Mouse (Mus musculus) heart, embryonic 13.5 days (tissue): ENCODE measurements at regions not wholly inside any gene's neighbourhood (a gene's known extent, or its start where the extent isn't known, plus 50 kb on each side); places are given as distances from the start of the nearest gene placed in this dataset.

Source experiments
- ATAC-seq: fragments of 200-750 bp; cut with Nextera tagmentation; 2 replicates; pipeline ENCODE4 v1.8.0; 2017; ENCODE audit warnings: moderate TSS enrichment; ENCODE audit not compliant: insufficient number of reproducible peaks, low FRiP score, low TSS enrichment; ENCODE audit errors: extremely low read depth
- H3K27ac ChIP-seq: fragments of 300-500 bp; sonication (generic); replicated peaks from 2 replicates; pipeline ENCODE4 v1.5.1; 2015; ENCODE audit warnings: moderate library complexity, mild to moderate bottlenecking, inconsistent platforms
- H3K27me3 ChIP-seq: fragments of 300-500 bp; sonication (generic); replicated peaks from 2 replicates; pipeline ENCODE4 v1.6.1; 2015; ENCODE audit warnings: mild to moderate bottlenecking, inconsistent platforms
- H3K36me3 ChIP-seq: fragments of 300-500 bp; sonication (generic); 2 replicates; pipeline ENCODE4 v1.6.1; 2015; ENCODE audit warnings: mild to moderate bottlenecking, inconsistent platforms
- H3K4me1 ChIP-seq: fragments of 300-500 bp; sonication (generic); 2 replicates; pipeline ENCODE4 v1.6.1; 2015; ENCODE audit warnings: inconsistent platforms
- H3K4me2 ChIP-seq: fragments of 300-500 bp; sonication (generic); 2 replicates; pipeline ENCODE4 v1.6.1; 2015; ENCODE audit warnings: inconsistent platforms, mild to moderate bottlenecking, moderate library complexity
- H3K4me3 ChIP-seq: fragments of 300-500 bp; sonication (generic); 2 replicates; pipeline ENCODE4 v1.5.1; 2015; ENCODE audit warnings: moderate library complexity, mild to moderate bottlenecking, inconsistent platforms
- H3K9ac ChIP-seq: fragments of 300-500 bp; sonication (generic); 2 replicates; pipeline ENCODE4 v1.6.1; 2015; ENCODE audit warnings: inconsistent platforms, mild to moderate bottlenecking, moderate library complexity
- H3K9me3 ChIP-seq: fragments of 300-500 bp; sonication (generic); 2 replicates; pipeline ENCODE4 v1.6.1; 2016; ENCODE audit warnings: inconsistent platforms
- WGBS: fragments of 180-500 bp; shearing (Covaris S2); methylation state at CpG from one replicate; pipeline ENCODE4 v1.1.7; 2015; ENCODE audit warnings: mixed read lengths; 5-methylcytosine and 5-hydroxymethylcytosine counted together

GRCm38 (mm10) chr4:81744629-81745509, 302.3 kb upstream of the Mpdz start:
- Histone ChIP-seq H3K4me3 (no peak overlapping the region), H3K4me1 (peaks cover 23% of the 10 kb centered on the region), H3K9me3 (no peaks in the 10 kb centered on the region), H3K36me3 (no peaks in the 10 kb centered on the region), H3K9ac (peak overlapping the region; percentile 33; the same call in 1 of the 2 replicates), H3K4me2 (peak overlapping the region; percentile 37), H3K27me3 (no peaks in the 10 kb centered on the region), H3K27ac (peak overlapping the region; percentile 81)
- WGBS = 35% methylated on average over 18 of the region's 18 CpGs
- peak; percentile 37; the same call in 1 of the 2 replicates for ATAC-seq

GRCm38 (mm10) chr4:81743978-81744628, 301.5 kb upstream of the Mpdz start:
- 24% methylated on average over 8 of the region's 8 CpGs for WGBS
- peak overlapping the region; percentile 81 for H3K27ac ChIP-seq
- no peaks in the 10 kb centered on the region for H3K27me3 ChIP-seq
- H3K4me1 ChIP-seq = peaks cover 23% of the 10 kb centered on the region
- no peaks in the 10 kb centered on the region for H3K9me3 ChIP-seq
- H3K4me3 ChIP-seq = no peak overlapping the region
- H3K4me2 ChIP-seq = peak overlapping the region; percentile 24
- H3K36me3 ChIP-seq = no peaks in the 10 kb centered on the region
- peak overlapping the region; percentile 33 for H3K9ac ChIP-seq
- no peak for ATAC-seq

GRCm38 (mm10) chr4:81742536-81743459, 300.2 kb upstream of the Mpdz start:
- Histone ChIP-seq H3K4me1 (peaks cover 23% of the 10 kb centered on the region), H3K36me3 (no peaks in the 10 kb centered on the region), H3K4me2 (no peak overlapping the region), H3K27me3 (no peaks in the 10 kb centered on the region), H3K27ac (no peak overlapping the region), H3K9me3 (no peaks in the 10 kb centered on the region), H3K4me3 (no peak overlapping the region), H3K9ac (no peak overlapping the region)
- ATAC-seq = no peak
- 48% methylated on average over 4 of the region's 4 CpGs for WGBS

GRCm38 (mm10) chr4:81734391-81734790, 291.8 kb upstream of the Mpdz start:
- H3K4me2 ChIP-seq = no peak overlapping the region
- H3K9ac ChIP-seq = no peak overlapping the region
- H3K27me3 ChIP-seq = no peaks in the 10 kb centered on the region
- no peaks in the 10 kb centered on the region for H3K9me3 ChIP-seq
- ATAC-seq = no peak
- no peaks in the 10 kb centered on the region for H3K36me3 ChIP-seq
- no peak overlapping the region for H3K4me3 ChIP-seq
- H3K4me1 ChIP-seq = no peaks in the 10 kb centered on the region
- H3K27ac ChIP-seq = no peak overlapping the region
- WGBS = 91% methylated on average over 2 of the region's 2 CpGs

DNA sequence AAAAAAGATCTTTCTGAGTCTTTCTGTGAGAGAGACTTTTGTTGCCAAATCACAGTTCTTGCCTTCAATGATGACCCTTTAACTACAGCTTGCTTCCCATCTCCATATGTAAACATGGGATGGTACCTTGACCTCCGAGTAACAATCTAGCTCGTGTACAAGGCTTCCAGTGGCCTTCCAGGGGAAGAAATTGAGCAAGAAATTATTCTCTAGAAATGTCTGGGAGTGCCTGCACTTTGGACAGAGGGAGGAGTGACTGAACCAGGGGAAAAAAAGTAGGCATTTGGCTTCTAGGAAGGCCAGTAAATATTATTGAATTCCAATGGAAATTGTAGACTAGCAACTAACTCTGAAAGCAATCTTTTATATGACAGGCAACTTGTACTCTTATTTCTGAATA, 287.8 kb upstream of the Mpdz start:
- Histone ChIP-seq H3K4me1 (peaks cover 26% of the 10 kb centered on the region), H3K9ac (no peak overlapping the region), H3K4me3 (no peak overlapping the region), H3K36me3 (no peaks in the 10 kb centered on the region), H3K9me3 (no peaks in the 10 kb centered on the region), H3K4me2 (no peak overlapping the region), H3K27me3 (no peaks in the 10 kb centered on the region), H3K27ac (no peak overlapping the region)
- WGBS = 74% methylated on average over 2 of the region's 2 CpGs
- no peak for ATAC-seq

GRCm38 (mm10) chr4:81728961-81729360, 286.3 kb upstream of the Mpdz start:
- 44% methylated on average over 3 of the region's 3 CpGs for WGBS
- H3K27ac ChIP-seq = no peak overlapping the region
- no peak overlapping the region for H3K9ac ChIP-seq
- ATAC-seq = no peak
- no peaks in the 10 kb centered on the region for H3K27me3 ChIP-seq
- H3K9me3 ChIP-seq = no peaks in the 10 kb centered on the region
- H3K4me1 ChIP-seq = peaks cover 26% of the 10 kb centered on the region
- H3K36me3 ChIP-seq = no peaks in the 10 kb centered on the region
- no peak overlapping the region for H3K4me2 ChIP-seq
- H3K4me3 ChIP-seq = no peak overlapping the region

- H3K27me3 ChIP-seq = no peaks in the 10 kb centered on the region
- H3K4me3 ChIP-seq = no peak overlapping the region
- H3K4me1 ChIP-seq = peaks cover 26% of the 10 kb centered on the region
- H3K27ac ChIP-seq = peak overlapping the region; percentile 53
- H3K4me2 ChIP-seq = no peak overlapping the region
- WGBS = 50% methylated on average over 12 of the region's 12 CpGs
- ATAC-seq = no peak
- no peak overlapping the region for H3K9ac ChIP-seq
- no peaks in the 10 kb centered on the region for H3K9me3 ChIP-seq
- H3K36me3 ChIP-seq = no peaks in the 10 kb centered on the region
Measured at GRCm38 (mm10) chr4:81727735-81728581, 285.3 kb upstream of the Mpdz start.

- WGBS = 58% methylated on average over 16 of the region's 16 CpGs
- Histone ChIP-seq H3K4me1 (peaks cover 26% of the 10 kb centered on the region), H3K4me2 (no peak overlapping the region), H3K9ac (0 out of 2 replicates have a peak overlapping the region, but pooled peaks have one; percentile 15), H3K27ac (peak overlapping the region; percentile 51), H3K36me3 (no peaks in the 10 kb centered on the region), H3K27me3 (no peaks in the 10 kb centered on the region), H3K4me3 (no peak overlapping the region), H3K9me3 (no peaks in the 10 kb centered on the region)
- ATAC-seq = no peak
Measured at GRCm38 (mm10) chr4:81726761-81727723, 284.4 kb upstream of the Mpdz start.

GRCm38 (mm10) chr4:81724751-81725150, 282.1 kb upstream of the Mpdz start:
- no peaks in the 10 kb centered on the region for H3K27me3 ChIP-seq
- WGBS = 91% methylated on average over 2 of the region's 2 CpGs
- no peaks in the 10 kb centered on the region for H3K36me3 ChIP-seq
- no peak overlapping the region for H3K27ac ChIP-seq
- no peaks in the 10 kb centered on the region for H3K9me3 ChIP-seq
- no peak for ATAC-seq
- H3K4me2 ChIP-seq = no peak overlapping the region
- no peak overlapping the region for H3K9ac ChIP-seq
- peaks cover 26% of the 10 kb centered on the region for H3K4me1 ChIP-seq
- H3K4me3 ChIP-seq = no peak overlapping the region

GRCm38 (mm10) chr4:81712378-81712777, 269.8 kb upstream of the Mpdz start:
- Histone ChIP-seq H3K36me3 (no peaks in the 10 kb centered on the region), H3K9ac (no peak overlapping the region), H3K4me1 (no peaks in the 10 kb centered on the region), H3K4me2 (no peak overlapping the region), H3K9me3 (no peaks in the 10 kb centered on the region), H3K27ac (no peak overlapping the region), H3K27me3 (no peaks in the 10 kb centered on the region), H3K4me3 (no peak overlapping the region)
- WGBS = 64% methylated on average over 1 of the region's 1 CpGs
- no peak for ATAC-seq
